17 mouse cellular contexts compared by ENCODE assay signal in genomic region chr11:21386790-21387189, GRCm38 (mm10). TPM values are rescaled to one million over a fixed set of nuclear protein-coding genes. Genes with fewer than 3 reads are reported as not detected.
DNase-seq lines count a peak whose midpoint lies in the region; ATAC-seq and TF ChIP-seq lines count a peak whose summit lies in the region.
"Had no signal": no experiment of that assay in that cellular context is flagged by ENCODE, and none has a peak within 500 bp of the region (broad histone marks: within the 10 kb centered on the region; RNA-seq: fewer than 3 reads in every experiment).

No protein-coding gene starts in this region.

- H3K4me2 ChIP-seq in kidney, embryonic 14.5 days (replicated peaks; ENCODE audit: low read depth, low read length): no peak overlapping the region
- H3K4me2 ChIP-seq: forebrain, embryonic 13.5 days; heart, embryonic 13.5 days; hindbrain, embryonic 15.5 days had no signal

- intact Hi-C loops in gastrocnemius, postnatal 14 days (cut with DNase I; ENCODE audit: low total_unique reads): no loop called here

- no peak overlapping the region for H3K4me3 ChIP-seq in kidney, adult 2 months (ENCODE audit: insufficient read depth, low read depth, low read length)
- no peak overlapping the region for H3K4me3 ChIP-seq in kidney, embryonic 14.5 days (ENCODE audit: low read length)
- H3K4me3 ChIP-seq: embryonic facial prominence, embryonic 10.5 days; forebrain, embryonic 13.5 days; heart, embryonic 13.5 days; hindbrain, embryonic 15.5 days had no signal

- no peaks in the 10 kb centered on the region for H3K4me1 ChIP-seq in kidney, adult 2 months (ENCODE audit: control insufficient read depth, insufficient read depth, low read length)
- H3K4me1 ChIP-seq in kidney, embryonic 14.5 days (ENCODE audit: control insufficient read depth, insufficient read depth, low read length): no peaks in the 10 kb centered on the region
- H3K4me1 ChIP-seq: embryonic facial prominence, embryonic 10.5 days; forebrain, embryonic 13.5 days; heart, embryonic 13.5 days; hindbrain, embryonic 15.5 days had no signal

- no peak for ATAC-seq in kidney, embryonic 14.5 days (ENCODE audit: low FRiP score, low TSS enrichment)
- no peak for ATAC-seq in frontal cortex, adult (ENCODE audit: low TSS enrichment)
- ATAC-seq: forebrain, embryonic 13.5 days; forebrain, postnatal 0 days; intestine, embryonic 16.5 days had no signal

- peak; percentile 14 for DNase-seq in adrenal gland, postnatal 10 days
- no peak for DNase-seq in adrenal gland, postnatal 4 days (ENCODE audit: low spot score in 2 of 2)
- DNase-seq in kidney, adult 2 months: peak; percentile 23
- DNase-seq in gastrocnemius, postnatal 14 days: peak; percentile 43
- no peak for DNase-seq in cerebellum, postnatal 10 days
- DNase-seq: adrenal gland, adult 8-10 months; cerebellum, adult 11-12 months; cerebellum, adult 9-10 months; forebrain, postnatal 0 days; heart, postnatal 36 days had no signal

- no peak overlapping the region for H3K9ac ChIP-seq in kidney, embryonic 14.5 days (ENCODE audit: low read depth, low read length)
- H3K9ac ChIP-seq: forebrain, embryonic 13.5 days; forebrain, postnatal 0 days; heart, embryonic 13.5 days; hindbrain, embryonic 15.5 days had no signal

- no peak for TF ChIP-seq CTCF in kidney, adult 2 months (conservative IDR thresholded peaks at IDR 0.05; ENCODE audit: insufficient read depth, insufficient read length, low read depth, low read length)

- TF ChIP-seq POLR2A in kidney, adult 2 months (IDR thresholded peaks at IDR 0.05; ENCODE audit: low read depth, low read length): no peak

- H3K27ac ChIP-seq in kidney, adult 2 months (ENCODE audit: insufficient read depth, low read depth, low read length): no peak overlapping the region
- no peak overlapping the region for H3K27ac ChIP-seq in kidney, embryonic 14.5 days (ENCODE audit: low read depth, low read length)
- H3K27ac ChIP-seq: embryonic facial prominence, embryonic 10.5 days; forebrain, embryonic 13.5 days; heart, embryonic 13.5 days; hindbrain, embryonic 15.5 days had no signal

- 51% methylated on average over 4 of the region's 4 CpGs for WGBS in kidney, adult 2 months
- WGBS in kidney, embryonic 14.5 days: 82% methylated on average over 4 of the region's 4 CpGs

- no peaks in the 10 kb centered on the region for H3K27me3 ChIP-seq in kidney, adult 2 months (replicated peaks; ENCODE audit: control insufficient read depth, insufficient read depth, low read length)
- no peaks in the 10 kb centered on the region for H3K27me3 ChIP-seq in kidney, embryonic 14.5 days (ENCODE audit: control insufficient read depth, insufficient read depth, low read length)
- H3K27me3 ChIP-seq: forebrain, embryonic 13.5 days; heart, embryonic 13.5 days; hindbrain, embryonic 15.5 days had no signal

- H3K9me3 ChIP-seq in kidney, embryonic 14.5 days (ENCODE audit: control insufficient read depth, low read length): no peaks in the 10 kb centered on the region
- H3K9me3 ChIP-seq: forebrain, embryonic 13.5 days; hindbrain, embryonic 15.5 days had no signal

- no peaks in the 10 kb centered on the region for H3K36me3 ChIP-seq in kidney, adult 2 months (ENCODE audit: control insufficient read depth, insufficient read depth, low read length)
- no peaks in the 10 kb centered on the region for H3K36me3 ChIP-seq in kidney, embryonic 14.5 days (ENCODE audit: control insufficient read depth, insufficient read depth, low read length)
- H3K36me3 ChIP-seq: embryonic facial prominence, embryonic 10.5 days; heart, embryonic 13.5 days; hindbrain, embryonic 15.5 days had no signal

RNA-seq across cellular contexts. Expression of gene Ugp2, which starts 15.8 kb away (rescaled TPM):
- total RNA-seq in adrenal gland, postnatal 10 days (2021): 100 to 1,000 TPM; 104 to 105 TPM
- total RNA-seq in adrenal gland, postnatal 4 days (2021): 10 to 100 TPM; 78.2 to 83.7 TPM
- 14.2 and 21.7 TPM in 2 replicates for polyA plus RNA-seq in kidney, adult 2 months (2012; rRNA removed)
- 68.9 and 71.1 TPM in 2 replicates for polyA plus RNA-seq in kidney, embryonic 14.5 days (2014; fragmentation: Nextera tagmentation; extraction: Ambion mirVana)
- total RNA-seq in gastrocnemius, postnatal 14 days (2021): 100 to 1,000 TPM; 264 to 284 TPM

Comparison
In these comparisons a context has a peak if more than half of its experiments do, and no peak if none do; other contexts are left out.
1. DNase-seq: peak in adrenal gland, postnatal 10 days (single experiment), kidney, adult 2 months (single experiment) and gastrocnemius, postnatal 14 days (single experiment); none in adrenal gland, postnatal 4 days (0 of 2) and cerebellum, postnatal 10 days (0 of 2).